15 mouse cellular contexts compared by ENCODE assay signal in genomic region chr7:24286090-24286489, GRCm38 (mm10). TPM values are rescaled to one million over a fixed set of nuclear protein-coding genes. Genes with fewer than 3 reads are reported as not detected.
DNase-seq lines count a peak whose midpoint lies in the region; ATAC-seq and TF ChIP-seq lines count a peak whose summit lies in the region.
"Had no signal": no experiment of that assay in that cellular context is flagged by ENCODE, and none has a peak within 500 bp of the region (broad histone marks: within the 10 kb centered on the region; RNA-seq: fewer than 3 reads in every experiment).

No protein-coding gene starts in this region.

- H3K4me2 ChIP-seq in heart, embryonic 11.5 days: no peak overlapping the region
- no peak overlapping the region for H3K4me2 ChIP-seq in midbrain, postnatal 0 days (ENCODE audit: low read depth, low read length, poor library complexity, severe bottlenecking)
- no peak overlapping the region for H3K4me2 ChIP-seq in midbrain, embryonic 14.5 days (ENCODE audit: low read length)
- H3K4me2 ChIP-seq in forebrain, embryonic 11.5 days (ENCODE audit: low read depth, low read length, severe bottlenecking): no peak overlapping the region
- H3K4me2 ChIP-seq: hindbrain, embryonic 13.5 days had no signal

- no peak for ATAC-seq in heart, embryonic 11.5 days (replicated peaks; ENCODE audit: insufficient number of reproducible peaks, low FRiP score, low TSS enrichment)
- ATAC-seq in midbrain, postnatal 0 days (ENCODE audit: low FRiP score): no peak
- ATAC-seq in midbrain, embryonic 14.5 days (ENCODE audit: low FRiP score, low TSS enrichment): no peak
- ATAC-seq in forebrain, embryonic 11.5 days (replicated peaks; ENCODE audit: low FRiP score): no peak
- ATAC-seq: activated CD4-positive, CD25-positive, alpha-beta regulatory T cell, adult 4 months had no signal

- no peak overlapping the region for H3K4me3 ChIP-seq in heart, embryonic 10.5 days
- no peak overlapping the region for H3K4me3 ChIP-seq in heart, embryonic 11.5 days (ENCODE audit: low read depth, low read length)
- no peak overlapping the region for H3K4me3 ChIP-seq in midbrain, postnatal 0 days (ENCODE audit: low read depth, low read length)
- H3K4me3 ChIP-seq in midbrain, embryonic 14.5 days (replicated peaks; ENCODE audit: low read depth, low read length): no peak overlapping the region
- no peak overlapping the region for H3K4me3 ChIP-seq in bone marrow macrophage, adult 2 months (ENCODE audit: insufficient read depth, low read length)
- no peak overlapping the region for H3K4me3 ChIP-seq in forebrain, embryonic 11.5 days (ENCODE audit: low read depth, low read length)
- H3K4me3 ChIP-seq: hindbrain, embryonic 13.5 days had no signal

- TF ChIP-seq POLR2A in bone marrow macrophage, adult 2 months (IDR thresholded peaks at IDR 0.05; ENCODE audit: borderline replicate concordance, low read depth, low read length): no peak

- H3K36me3 ChIP-seq in heart, embryonic 10.5 days: peaks cover 32% of the 10 kb centered on the region
- H3K36me3 ChIP-seq in heart, embryonic 11.5 days (ENCODE audit: control insufficient read depth, insufficient read depth, low read length): peaks cover 14% of the 10 kb centered on the region
- H3K36me3 ChIP-seq in midbrain, postnatal 0 days (ENCODE audit: insufficient read depth, low read length): peaks cover 14% of the 10 kb centered on the region
- peaks cover 38% of the 10 kb centered on the region for H3K36me3 ChIP-seq in midbrain, embryonic 14.5 days (ENCODE audit: control insufficient read depth, insufficient read depth, low read length)
- no peaks in the 10 kb centered on the region; the same call in 1 of the 2 replicates for H3K36me3 ChIP-seq in splenic B cell, adult 2 months (ENCODE audit: control insufficient read depth, insufficient read depth, low read length, poor library complexity, severe bottlenecking)
- H3K36me3 ChIP-seq in forebrain, embryonic 11.5 days (ENCODE audit: control insufficient read depth, insufficient read depth, low read length): peaks cover 8% of the 10 kb centered on the region; the same call in 1 of the 2 replicates

- DNase-seq in heart, embryonic 10.5 days (ENCODE audit: low spot score): peak; percentile 62
- no peak for DNase-seq in midbrain, postnatal 0 days (ENCODE audit: low spot score)
- no peak for DNase-seq in midbrain, embryonic 14.5 days
- DNase-seq in splenic B cell, adult 2 months (ENCODE audit: low read depth, low spot score): peak; percentile 30
- DNase-seq in heart, postnatal 10 days: no peak
- DNase-seq in forebrain, embryonic 11.5 days (ENCODE audit: low spot score): no peak
- DNase-seq: cerebellum, postnatal 10 days; heart, adult 18-20 months; lung, postnatal 36 days had no signal

- 46% methylated on average over 4 of the region's 4 CpGs for WGBS in heart, embryonic 10.5 days
- WGBS in heart, embryonic 11.5 days (ENCODE audit: insufficient replicate concordance): 47% methylated on average over 4 of the region's 4 CpGs
- 49% methylated on average over 4 of the region's 4 CpGs for WGBS in midbrain, postnatal 0 days
- WGBS in midbrain, embryonic 14.5 days: 52% methylated on average over 4 of the region's 4 CpGs
- 49% methylated on average over 4 of the region's 4 CpGs for WGBS in forebrain, embryonic 11.5 days

- 0 out of 2 replicates have a peak, but pooled peaks have one; percentile 21 for TF ChIP-seq CTCF in midbrain, postnatal 0 days (IDR thresholded peaks at IDR 0.05)
- TF ChIP-seq CTCF in bone marrow macrophage, adult 2 months (IDR thresholded peaks at IDR 0.05; ENCODE audit: low read depth, low read length): peak; percentile 33; the same call in 1 of the 2 replicates

- no peaks in the 10 kb centered on the region for H3K27me3 ChIP-seq in heart, embryonic 10.5 days (ENCODE audit: insufficient read depth, poor library complexity, severe bottlenecking)
- no peaks in the 10 kb centered on the region for H3K27me3 ChIP-seq in heart, embryonic 11.5 days (ENCODE audit: control insufficient read depth, insufficient read depth, low read length)
- no peaks in the 10 kb centered on the region for H3K27me3 ChIP-seq in midbrain, postnatal 0 days (ENCODE audit: insufficient read depth, low read length)
- H3K27me3 ChIP-seq in midbrain, embryonic 14.5 days (ENCODE audit: control insufficient read depth, insufficient read depth, low read length): no peaks in the 10 kb centered on the region
- no peaks in the 10 kb centered on the region for H3K27me3 ChIP-seq in splenic B cell, adult 2 months (ENCODE audit: control insufficient read depth, insufficient read depth, low read length, poor library complexity, severe bottlenecking)
- no peaks in the 10 kb centered on the region for H3K27me3 ChIP-seq in forebrain, embryonic 11.5 days (ENCODE audit: control insufficient read depth, insufficient read depth, low read length)
- H3K27me3 ChIP-seq: hindbrain, embryonic 13.5 days had no signal

- no peaks in the 10 kb centered on the region for H3K4me1 ChIP-seq in heart, embryonic 10.5 days
- no peaks in the 10 kb centered on the region for H3K4me1 ChIP-seq in heart, embryonic 11.5 days (ENCODE audit: control insufficient read depth, insufficient read depth, low read length)
- no peaks in the 10 kb centered on the region for H3K4me1 ChIP-seq in midbrain, postnatal 0 days (ENCODE audit: insufficient read depth, low read length)
- no peaks in the 10 kb centered on the region for H3K4me1 ChIP-seq in midbrain, embryonic 14.5 days (ENCODE audit: control insufficient read depth, insufficient read depth, low read length)
- no peaks in the 10 kb centered on the region for H3K4me1 ChIP-seq in bone marrow macrophage, adult 2 months (ENCODE audit: control insufficient read depth, insufficient read depth, low read length)
- no peaks in the 10 kb centered on the region for H3K4me1 ChIP-seq in forebrain, embryonic 11.5 days (replicated peaks; ENCODE audit: control insufficient read depth, insufficient read depth, low read length)
- H3K4me1 ChIP-seq: hindbrain, embryonic 13.5 days had no signal

- no peaks in the 10 kb centered on the region for H3K9me3 ChIP-seq in heart, embryonic 10.5 days
- H3K9me3 ChIP-seq in heart, embryonic 11.5 days (replicated peaks; ENCODE audit: control insufficient read depth, low read length): no peaks in the 10 kb centered on the region
- no peaks in the 10 kb centered on the region for H3K9me3 ChIP-seq in midbrain, postnatal 0 days (ENCODE audit: low read length)
- H3K9me3 ChIP-seq in midbrain, embryonic 14.5 days (ENCODE audit: control insufficient read depth, low read length): no peaks in the 10 kb centered on the region
- no peaks in the 10 kb centered on the region for H3K9me3 ChIP-seq in forebrain, embryonic 11.5 days (ENCODE audit: control insufficient read depth, low read length)
- H3K9me3 ChIP-seq: hindbrain, embryonic 13.5 days had no signal

- H3K27ac ChIP-seq in heart, embryonic 10.5 days: no peak overlapping the region
- H3K27ac ChIP-seq in heart, embryonic 11.5 days (ENCODE audit: low read depth, low read length): no peak overlapping the region
- H3K27ac ChIP-seq in midbrain, postnatal 0 days (ENCODE audit: low read depth, low read length): no peak overlapping the region
- H3K27ac ChIP-seq in midbrain, embryonic 14.5 days (replicated peaks; ENCODE audit: low read depth, low read length): no peak overlapping the region
- H3K27ac ChIP-seq in bone marrow macrophage, adult 2 months (ENCODE audit: insufficient read depth, low read depth, low read length): no peak overlapping the region
- H3K27ac ChIP-seq in forebrain, embryonic 11.5 days (ENCODE audit: low read depth, low read length): no peak overlapping the region
- H3K27ac ChIP-seq: hindbrain, embryonic 13.5 days had no signal

- intact Hi-C loops in heart, postnatal 10 days (cut with DNase I): no loop called here

- no peak overlapping the region for H3K9ac ChIP-seq in heart, embryonic 11.5 days (ENCODE audit: low read depth, low read length)
- H3K9ac ChIP-seq in midbrain, postnatal 0 days (replicated peaks; ENCODE audit: low read length, poor library complexity, severe bottlenecking): no peak overlapping the region
- no peak overlapping the region for H3K9ac ChIP-seq in midbrain, embryonic 14.5 days (replicated peaks; ENCODE audit: low read length)
- H3K9ac ChIP-seq in forebrain, embryonic 11.5 days (ENCODE audit: low read length): no peak overlapping the region
- H3K9ac ChIP-seq: hindbrain, embryonic 13.5 days had no signal

RNA-seq across cellular contexts. Expression of gene Zfp61, which starts 14.9 kb away (rescaled TPM):
- polyA plus RNA-seq in heart, embryonic 10.5 days (2016; fragmentation: Nextera tagmentation; extraction: Ambion mirVana): 20.7 and 27.2 TPM in 2 replicates
- polyA plus RNA-seq in heart, embryonic 11.5 days (2014; fragmentation: Nextera tagmentation; extraction: Ambion mirVana): 16.4 and 18.1 TPM in 2 replicates
- 18.3 and 30.9 TPM in 2 replicates for total RNA-seq in midbrain, postnatal 0 days (2014; rRNA removed)
- polyA plus RNA-seq in midbrain, postnatal 0 days (2015; fragmentation: Nextera tagmentation; extraction: Ambion mirVana): 30.3 and 32.4 TPM in 2 replicates
- polyA plus RNA-seq in midbrain, embryonic 14.5 days (2014; fragmentation: Nextera tagmentation; extraction: Ambion mirVana): 34.2 and 34.3 TPM in 2 replicates
- polyA plus RNA-seq in bone marrow macrophage, adult 2 months (2012; ENCODE audit: insufficient read depth, insufficient read length, missing spikeins): 10.0 and 11.3 TPM in 2 replicates
- 1 to 10 TPM; 4.0 to 5.5 TPM for total RNA-seq in heart, postnatal 10 days (2021)
- 43.4 and 48.7 TPM in 2 replicates for polyA plus RNA-seq in forebrain, embryonic 11.5 days (2014; fragmentation: Nextera tagmentation; extraction: Ambion mirVana)

RNA-seq across cellular contexts. Expression of gene Zfp93, which starts 15.9 kb away (rescaled TPM):
- 5.8 and 6.4 TPM in 2 replicates for polyA plus RNA-seq in heart, embryonic 10.5 days (2016; fragmentation: Nextera tagmentation; extraction: Ambion mirVana)
- polyA plus RNA-seq in heart, embryonic 11.5 days (2014; fragmentation: Nextera tagmentation; extraction: Ambion mirVana): 5.8 and 7.3 TPM in 2 replicates
- 7.4 and 11.1 TPM in 2 replicates for total RNA-seq in midbrain, postnatal 0 days (2014; rRNA removed)
- polyA plus RNA-seq in midbrain, postnatal 0 days (2015; fragmentation: Nextera tagmentation; extraction: Ambion mirVana): 2.2 and 2.7 TPM in 2 replicates
- polyA plus RNA-seq in midbrain, embryonic 14.5 days (2014; fragmentation: Nextera tagmentation; extraction: Ambion mirVana): 5.9 and 8.7 TPM in 2 replicates
- polyA plus RNA-seq in bone marrow macrophage, adult 2 months (2012; ENCODE audit: insufficient read depth, insufficient read length, missing spikeins): 1.1 and 1.2 TPM in 2 replicates
- 1 to 10 TPM; 3.5 to 5.0 TPM for total RNA-seq in heart, postnatal 10 days (2021)
- polyA plus RNA-seq in forebrain, embryonic 11.5 days (2014; fragmentation: Nextera tagmentation; extraction: Ambion mirVana): 7.4 and 9.0 TPM in 2 replicates

RNA-seq across cellular contexts. Expression of gene Zfp94, which starts 30.4 kb away (rescaled TPM):
- polyA plus RNA-seq in heart, embryonic 10.5 days (2016; fragmentation: Nextera tagmentation; extraction: Ambion mirVana): 7.0 and 10.1 TPM in 2 replicates
- polyA plus RNA-seq in heart, embryonic 11.5 days (2014; fragmentation: Nextera tagmentation; extraction: Ambion mirVana): 4.6 and 6.1 TPM in 2 replicates
- total RNA-seq in midbrain, postnatal 0 days (2014; rRNA removed): 13.3 and 25.0 TPM in 2 replicates
- 17.4 and 22.9 TPM in 2 replicates for polyA plus RNA-seq in midbrain, postnatal 0 days (2015; fragmentation: Nextera tagmentation; extraction: Ambion mirVana)
- 18.9 and 19.2 TPM in 2 replicates for polyA plus RNA-seq in midbrain, embryonic 14.5 days (2014; fragmentation: Nextera tagmentation; extraction: Ambion mirVana)
- 3.5 and 5.3 TPM in 2 replicates for polyA plus RNA-seq in bone marrow macrophage, adult 2 months (2012; ENCODE audit: insufficient read depth, insufficient read length, missing spikeins)
- 1 to 10 TPM; 2.2 to 2.5 TPM for total RNA-seq in heart, postnatal 10 days (2021)
- polyA plus RNA-seq in forebrain, embryonic 11.5 days (2014; fragmentation: Nextera tagmentation; extraction: Ambion mirVana): 15.2 and 15.9 TPM in 2 replicates

RNA-seq across cellular contexts. Expression of gene Zfp108, which starts 31.5 kb away (rescaled TPM):
- 1.8 and 2.5 TPM in 2 replicates for polyA plus RNA-seq in heart, embryonic 10.5 days (2016; fragmentation: Nextera tagmentation; extraction: Ambion mirVana)
- polyA plus RNA-seq in heart, embryonic 11.5 days (2014; fragmentation: Nextera tagmentation; extraction: Ambion mirVana): 1.5 and 2.1 TPM in 2 replicates
- 5.5 and 7.4 TPM in 2 replicates for total RNA-seq in midbrain, postnatal 0 days (2014; rRNA removed)
- 3.4 and 3.7 TPM in 2 replicates for polyA plus RNA-seq in midbrain, postnatal 0 days (2015; fragmentation: Nextera tagmentation; extraction: Ambion mirVana)
- polyA plus RNA-seq in midbrain, embryonic 14.5 days (2014; fragmentation: Nextera tagmentation; extraction: Ambion mirVana): 6.2 and 6.6 TPM in 2 replicates
- polyA plus RNA-seq in bone marrow macrophage, adult 2 months (2012; ENCODE audit: insufficient read depth, insufficient read length, missing spikeins): 1.9 TPM in 2 replicates
- total RNA-seq in heart, postnatal 10 days (2021): 1 to 10 TPM; 1.4 to 1.7 TPM
- 2.6 and 3.0 TPM in 2 replicates for polyA plus RNA-seq in forebrain, embryonic 11.5 days (2014; fragmentation: Nextera tagmentation; extraction: Ambion mirVana)

RNA-seq across cellular contexts. Expression of gene Tescl, which starts 47.6 kb away (rescaled TPM):
- not detected in 2 replicates for polyA plus RNA-seq in heart, embryonic 10.5 days (2016; fragmentation: Nextera tagmentation; extraction: Ambion mirVana)
- polyA plus RNA-seq in heart, embryonic 11.5 days (2014; fragmentation: Nextera tagmentation; extraction: Ambion mirVana): not detected in 2 replicates
- total RNA-seq in midbrain, postnatal 0 days (2014; rRNA removed): not detected in 2 replicates
- polyA plus RNA-seq in midbrain, postnatal 0 days (2015; fragmentation: Nextera tagmentation; extraction: Ambion mirVana): 0.19 TPM in 1 of 2 replicates, not detected in the other
- polyA plus RNA-seq in midbrain, embryonic 14.5 days (2014; fragmentation: Nextera tagmentation; extraction: Ambion mirVana): not detected in 2 replicates
- polyA plus RNA-seq in bone marrow macrophage, adult 2 months (2012; ENCODE audit: insufficient read depth, insufficient read length, missing spikeins): not detected in 2 replicates
- total RNA-seq in heart, postnatal 10 days (2021): under 1 TPM in 1 of 2 experiments, not detected in 1; 0.31 TPM
- polyA plus RNA-seq in forebrain, embryonic 11.5 days (2014; fragmentation: Nextera tagmentation; extraction: Ambion mirVana): 0.23 TPM in 1 of 2 replicates, not detected in the other
- total RNA-seq: layer of hippocampus, postnatal 14 days had no signal
- polyA plus RNA-seq: activated CD4-positive, CD25-positive, alpha-beta regulatory T cell, adult 4 months; embryonic facial prominence, embryonic 14.5 days had no signal

Comparison
In these comparisons a context has a peak if more than half of its experiments do, and no peak if none do; other contexts are left out.
1. DNase-seq: peak in heart, embryonic 10.5 days (single experiment) and splenic B cell, adult 2 months (single experiment); none in midbrain, postnatal 0 days (single experiment), midbrain, embryonic 14.5 days (single experiment), heart, postnatal 10 days (0 of 2) and forebrain, embryonic 11.5 days (single experiment).